Mouse (Mus musculus): ENCODE measurements around the gene Prkra. TPM values are rescaled to one million over a fixed set of nuclear protein-coding genes. Genes with fewer than 3 reads are reported as not detected.

Gene Prkra
- polyA plus RNA-seq, 1 experiment from 2014 or later = 26.7 TPM

DNA sequence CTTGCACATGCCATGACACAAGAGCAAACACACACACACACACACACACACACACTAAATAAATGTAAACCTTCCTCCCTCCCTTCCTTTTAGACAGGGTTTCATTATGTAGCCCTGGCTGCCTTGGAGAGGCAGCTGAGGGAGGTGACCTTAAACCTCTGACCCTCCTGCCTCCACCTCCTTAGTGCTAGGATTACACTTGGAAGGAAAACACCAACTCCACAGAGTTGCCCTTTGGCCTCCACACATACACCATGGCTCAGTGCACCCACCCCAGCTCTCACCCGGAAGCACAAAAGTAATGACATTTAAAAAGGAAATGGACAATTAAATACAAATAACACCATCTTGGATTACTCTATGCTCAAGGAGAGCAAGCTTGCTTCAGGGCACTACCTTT lies 26.1 kb downstream of the Prkra start:
- DNase-seq (ENCODE audit: low spot score) (no peak), ATAC-seq (ENCODE audit: low FRiP score, low TSS enrichment) (no peak)
- no peak overlapping the region for H3K4me2 ChIP-seq (replicated peaks; ENCODE audit: low read depth)
- H3K27ac ChIP-seq (replicated peaks) = no peak overlapping the region
- no peaks in the 10 kb centered on the region for H3K4me1 ChIP-seq (replicated peaks; ENCODE audit: control insufficient read depth, insufficient read depth)
- no peaks in the 10 kb centered on the region for H3K9me3 ChIP-seq (ENCODE audit: control insufficient read depth, low read length)
- WGBS = 52% methylated on average over 1 of the region's 1 CpGs
- TF ChIP-seq CTCF (IDR thresholded peaks at IDR 0.05; ENCODE audit: low read depth) (no peak), EP300 (optimal IDR thresholded peaks at IDR 0.05) (no peak)
- H3K9ac ChIP-seq (ENCODE audit: low read length) = no peak overlapping the region
- no peaks in the 10 kb centered on the region for H3K36me3 ChIP-seq (ENCODE audit: control insufficient read depth, insufficient read depth, low read length)
- H3K4me3 ChIP-seq (ENCODE audit: low read depth, low read length) = no peak overlapping the region
- H3K27me3 ChIP-seq (ENCODE audit: control insufficient read depth, insufficient read depth, low read length) = no peaks in the 10 kb centered on the region

DNA sequence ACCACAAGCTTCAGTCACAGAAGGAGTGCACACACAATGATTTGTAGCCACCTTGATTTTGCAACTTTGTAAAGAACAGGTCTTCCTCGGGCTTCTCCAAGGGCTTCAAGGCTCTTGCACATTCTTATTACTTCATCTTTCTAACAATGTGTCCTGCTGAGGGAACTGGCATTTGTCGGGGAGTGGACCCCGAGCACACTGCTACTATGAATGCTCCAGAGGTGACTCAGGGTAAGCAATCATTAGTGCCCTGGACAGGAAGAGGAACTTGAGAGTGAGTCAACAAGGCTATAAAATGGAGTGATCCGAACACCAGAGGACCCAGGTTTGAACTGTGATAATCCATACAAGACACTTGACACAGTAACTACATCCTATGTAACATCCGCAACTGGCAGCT lies 27.6 kb downstream of the Prkra start:
- no peaks in the 10 kb centered on the region for H3K27me3 ChIP-seq (ENCODE audit: control insufficient read depth, insufficient read depth, low read length)
- ATAC-seq (ENCODE audit: low FRiP score, low TSS enrichment) (no peak), DNase-seq (ENCODE audit: low spot score) (no peak)
- H3K9ac ChIP-seq (ENCODE audit: low read length) = no peak overlapping the region
- H3K9me3 ChIP-seq (ENCODE audit: control insufficient read depth, low read length) = no peaks in the 10 kb centered on the region
- WGBS = 74% methylated on average over 5 of the region's 5 CpGs
- H3K4me1 ChIP-seq (replicated peaks; ENCODE audit: control insufficient read depth, insufficient read depth) = no peaks in the 10 kb centered on the region
- TF ChIP-seq CTCF (IDR thresholded peaks at IDR 0.05; ENCODE audit: low read depth) (no peak), EP300 (optimal IDR thresholded peaks at IDR 0.05) (no peak)
- no peak overlapping the region for H3K27ac ChIP-seq (replicated peaks)
- H3K4me3 ChIP-seq (ENCODE audit: low read depth, low read length) = no peak overlapping the region
- H3K4me2 ChIP-seq (replicated peaks; ENCODE audit: low read depth) = no peak overlapping the region
- no peaks in the 10 kb centered on the region for H3K36me3 ChIP-seq (ENCODE audit: control insufficient read depth, insufficient read depth, low read length)

DNA sequence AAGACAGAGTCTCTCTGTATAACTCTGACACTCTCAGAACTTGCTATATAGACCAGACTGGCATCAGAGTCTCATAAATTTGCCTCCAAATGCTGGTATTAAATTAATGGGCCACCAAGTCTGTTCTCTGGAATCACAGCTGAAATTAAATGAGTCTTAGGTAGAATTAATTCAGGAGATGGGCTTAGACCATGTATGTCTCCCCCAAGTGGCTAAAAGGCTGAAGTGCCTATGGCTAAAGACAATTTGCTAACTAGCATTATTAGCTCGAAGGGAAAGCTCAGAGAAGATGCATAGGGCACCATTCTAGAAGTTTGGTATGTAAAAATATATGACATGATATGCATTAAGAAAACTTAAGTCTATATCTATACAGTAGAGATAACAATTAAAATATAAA lies 29.7 kb downstream of the Prkra start:
- no peaks in the 10 kb centered on the region for H3K9me3 ChIP-seq (ENCODE audit: control insufficient read depth, low read length)
- H3K4me3 ChIP-seq (ENCODE audit: low read depth, low read length) = no peak overlapping the region
- 25% methylated on average over 1 of the region's 1 CpGs for WGBS
- DNase-seq (ENCODE audit: low spot score) (peak; percentile 23), ATAC-seq (ENCODE audit: low FRiP score, low TSS enrichment) (no peak)
- H3K9ac ChIP-seq (ENCODE audit: low read length) = no peak overlapping the region
- TF ChIP-seq CTCF (IDR thresholded peaks at IDR 0.05; ENCODE audit: low read depth) = peak; percentile 86
- no peak for TF ChIP-seq EP300 (optimal IDR thresholded peaks at IDR 0.05)
- no peaks in the 10 kb centered on the region for H3K36me3 ChIP-seq (ENCODE audit: control insufficient read depth, insufficient read depth, low read length)
- H3K4me1 ChIP-seq (replicated peaks; ENCODE audit: control insufficient read depth, insufficient read depth) = no peaks in the 10 kb centered on the region
- no peak overlapping the region for H3K27ac ChIP-seq (replicated peaks)
- H3K4me2 ChIP-seq (replicated peaks; ENCODE audit: low read depth) = no peak overlapping the region
- no peaks in the 10 kb centered on the region for H3K27me3 ChIP-seq (ENCODE audit: control insufficient read depth, insufficient read depth, low read length)

DNA sequence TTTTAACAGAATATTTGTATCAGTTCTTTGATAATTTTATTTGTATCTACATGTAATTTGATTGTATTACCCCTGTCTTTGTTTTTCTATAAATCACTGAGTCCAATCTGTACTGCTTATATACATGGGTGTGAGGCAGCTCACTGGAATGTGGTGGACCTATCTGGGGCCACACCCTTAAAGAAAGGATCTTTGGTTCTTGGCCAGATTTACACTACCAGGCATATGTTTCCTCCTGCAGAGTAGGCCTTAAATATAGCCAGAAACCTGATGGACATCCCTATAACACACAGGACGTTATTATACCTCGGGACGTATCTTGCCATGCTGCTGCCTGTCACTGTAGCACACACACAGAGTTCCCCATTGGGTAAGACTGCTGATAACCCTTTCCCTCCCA lies 35.8 kb downstream of the Prkra start:
- WGBS = 76% methylated on average over 3 of the region's 3 CpGs
- Histone ChIP-seq H3K4me1 (replicated peaks; ENCODE audit: control insufficient read depth, insufficient read depth) (no peaks in the 10 kb centered on the region), H3K9me3 (ENCODE audit: control insufficient read depth, low read length) (no peaks in the 10 kb centered on the region), H3K27ac (replicated peaks) (no peak overlapping the region), H3K36me3 (ENCODE audit: control insufficient read depth, insufficient read depth, low read length) (no peaks in the 10 kb centered on the region), H3K4me2 (replicated peaks; ENCODE audit: low read depth) (no peak overlapping the region), H3K4me3 (ENCODE audit: low read depth, low read length) (no peak overlapping the region), H3K9ac (ENCODE audit: low read length) (no peak overlapping the region), H3K27me3 (ENCODE audit: control insufficient read depth, insufficient read depth, low read length) (no peaks in the 10 kb centered on the region)
- no peak for TF ChIP-seq CTCF (IDR thresholded peaks at IDR 0.05; ENCODE audit: low read depth)
- no peak for TF ChIP-seq EP300 (optimal IDR thresholded peaks at IDR 0.05)
- ATAC-seq (ENCODE audit: low FRiP score, low TSS enrichment) = no peak
- no peak for DNase-seq (ENCODE audit: low spot score)

DNA sequence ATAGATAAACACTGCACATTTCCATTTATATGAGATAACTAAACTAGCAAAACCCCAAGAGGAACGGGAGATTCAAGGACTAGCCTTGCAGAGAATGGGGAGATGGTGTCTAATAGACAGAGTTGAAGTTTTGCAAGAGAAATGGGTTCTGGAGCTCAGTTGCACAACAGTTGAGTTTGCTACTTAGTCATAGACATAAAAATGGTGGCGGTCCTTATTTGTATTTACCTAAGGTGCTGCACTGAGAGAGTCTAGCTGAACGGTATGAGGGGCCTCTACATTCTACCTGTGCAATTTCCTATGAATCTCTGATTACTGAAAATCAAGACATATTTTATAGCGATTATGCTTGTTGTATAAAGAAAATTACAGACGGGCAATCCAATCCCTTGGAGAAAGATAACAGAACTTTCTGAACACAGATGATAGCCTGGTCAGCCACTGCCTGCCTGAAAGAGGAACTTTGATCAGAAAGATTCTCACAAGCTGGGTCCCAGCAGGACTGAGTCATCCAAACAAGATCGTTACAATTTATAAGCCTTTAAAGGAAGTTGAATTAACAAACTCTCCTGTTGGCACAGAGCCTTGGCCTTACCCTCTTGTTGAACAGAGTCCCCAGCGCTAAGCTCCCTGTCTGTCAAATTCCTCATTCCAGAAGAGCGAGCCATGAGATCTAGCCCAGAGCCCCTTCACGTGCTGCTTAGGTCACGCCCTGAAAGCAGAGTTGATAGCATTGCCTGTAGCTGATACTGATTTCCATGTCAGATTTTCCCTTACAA lies 37.3 kb downstream of the Prkra start:
- Histone ChIP-seq H3K9me3 (ENCODE audit: control insufficient read depth, low read length) (no peaks in the 10 kb centered on the region), H3K4me3 (ENCODE audit: low read depth, low read length) (no peak overlapping the region), H3K9ac (ENCODE audit: low read length) (no peak overlapping the region), H3K36me3 (ENCODE audit: control insufficient read depth, insufficient read depth, low read length) (no peaks in the 10 kb centered on the region), H3K4me2 (replicated peaks; ENCODE audit: low read depth) (no peak overlapping the region), H3K27me3 (ENCODE audit: control insufficient read depth, insufficient read depth, low read length) (no peaks in the 10 kb centered on the region), H3K27ac (replicated peaks) (no peak overlapping the region), H3K4me1 (replicated peaks; ENCODE audit: control insufficient read depth, insufficient read depth) (no peaks in the 10 kb centered on the region)
- TF ChIP-seq EP300 (optimal IDR thresholded peaks at IDR 0.05) (no peak), CTCF (IDR thresholded peaks at IDR 0.05; ENCODE audit: low read depth) (no peak)
- DNase-seq (ENCODE audit: low spot score) = peak; percentile 23
- no peak for ATAC-seq (ENCODE audit: low FRiP score, low TSS enrichment)
- 50% methylated on average over 10 of the region's 10 CpGs for whole genome bisulfite sequencing

DNA sequence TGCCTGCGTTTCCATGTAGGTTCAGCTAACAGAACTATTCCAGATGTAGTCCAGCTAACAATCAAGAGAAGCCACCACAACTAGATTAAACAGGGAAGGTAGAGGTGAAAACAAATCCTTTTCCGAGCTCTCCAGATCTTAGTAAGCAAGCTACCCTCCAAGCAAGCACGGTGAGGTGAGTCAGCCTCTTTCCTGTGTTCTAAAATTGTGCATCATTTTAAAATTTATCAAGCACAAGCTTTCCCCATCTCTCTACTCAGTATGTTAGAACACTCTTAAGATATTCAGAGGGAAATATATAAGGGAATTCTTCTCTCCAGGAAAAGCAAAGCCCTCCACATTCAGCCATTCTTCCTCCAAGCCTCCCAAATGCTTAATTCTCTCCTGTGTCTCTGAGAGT lies 41.1 kb downstream of the Prkra start:
- H3K4me1 ChIP-seq (replicated peaks; ENCODE audit: control insufficient read depth, insufficient read depth) = no peaks in the 10 kb centered on the region
- no peaks in the 10 kb centered on the region for H3K27me3 ChIP-seq (ENCODE audit: control insufficient read depth, insufficient read depth, low read length)
- DNase-seq (ENCODE audit: low spot score) = no peak
- H3K36me3 ChIP-seq (ENCODE audit: control insufficient read depth, insufficient read depth, low read length) = no peaks in the 10 kb centered on the region
- WGBS = 73% methylated on average over 3 of the region's 3 CpGs
- TF ChIP-seq CTCF (IDR thresholded peaks at IDR 0.05; ENCODE audit: low read depth) = no peak
- no peak for TF ChIP-seq EP300 (optimal IDR thresholded peaks at IDR 0.05)
- H3K9ac ChIP-seq (ENCODE audit: low read length) = no peak overlapping the region
- ATAC-seq (ENCODE audit: low FRiP score, low TSS enrichment) = no peak
- H3K27ac ChIP-seq (replicated peaks) = no peak overlapping the region
- H3K4me3 ChIP-seq (ENCODE audit: low read depth, low read length) = no peak overlapping the region
- no peaks in the 10 kb centered on the region for H3K9me3 ChIP-seq (ENCODE audit: control insufficient read depth, low read length)
- H3K4me2 ChIP-seq (replicated peaks; ENCODE audit: low read depth) = no peak overlapping the region
